Mouse (Mus musculus) heart, embryonic 16.5 days (tissue): ENCODE measurements around the gene Cpvl. TPM values are rescaled to one million over a fixed set of nuclear protein-coding genes. Genes with fewer than 3 reads are reported as not detected.

Experiments used
- ATAC-seq: fragments of 200-750 bp; cut with Nextera tagmentation; replicated peaks from 2 replicates; pipeline ENCODE4 v1.8.0; 2017; ENCODE audit warnings: moderate number of reproducible peaks; ENCODE audit not compliant: insufficient read depth, low FRiP score; ENCODE audit errors: extremely low read depth
- H3K27ac ChIP-seq: fragments of 300-500 bp; sonication (generic); 2 replicates; pipeline ENCODE4 v1.5.1; 2014; ENCODE audit warnings: mild to moderate bottlenecking, low read length, control low read depth, moderate library complexity
- H3K27me3 ChIP-seq: fragments of 300-500 bp; sonication (generic); 2 replicates; pipeline ENCODE4 v1.6.1; 2014; ENCODE audit warnings: low read length, mixed read lengths; ENCODE audit not compliant: control insufficient read depth, insufficient read depth
- H3K36me3 ChIP-seq: fragments of 300-500 bp; sonication (generic); 2 replicates; pipeline ENCODE4 v1.6.1; 2014; ENCODE audit not compliant: control insufficient read depth, insufficient read depth
- H3K4me1 ChIP-seq: fragments of 300-500 bp; sonication (generic); 2 replicates; pipeline ENCODE4 v1.6.1; 2014; ENCODE audit warnings: low read length, mixed read lengths; ENCODE audit not compliant: control insufficient read depth, insufficient read depth
- H3K4me2 ChIP-seq: fragments of 300-500 bp; sonication (generic); 2 replicates; pipeline ENCODE4 v1.6.1; 2014; ENCODE audit warnings: low read depth, mild to moderate bottlenecking, control low read depth, low read length
- H3K4me3 ChIP-seq: fragments of 300-500 bp; sonication (generic); 2 replicates; pipeline ENCODE4 v1.5.1; 2014; ENCODE audit warnings: mild to moderate bottlenecking, control low read depth, low read length
- H3K9ac ChIP-seq: fragments of 300-500 bp; sonication (generic); 2 replicates; pipeline ENCODE4 v1.6.1; 2014; ENCODE audit warnings: low read length, control low read depth
- H3K9me3 ChIP-seq: fragments of 300-500 bp; sonication (generic); replicated peaks from 2 replicates; pipeline ENCODE4 v1.6.1; 2016; ENCODE audit warnings: low read length; ENCODE audit not compliant: control insufficient read depth
- WGBS: fragments of 180-500 bp; shearing (Covaris S2); extraction: QIAGEN DNeasy Blood & Tissue Kit; methylation state at CpG from one replicate; pipeline ENCODE4 v1.1.7; 2014; 5-methylcytosine and 5-hydroxymethylcytosine counted together
- polyA plus RNA-seq: library from polyadenylated mRNA; unstranded; fragments of >200 nt; fragmentation: Nextera tagmentation; extraction: Ambion mirVana; gene quantifications from 2 replicates; pipeline ENCODE4 v1.2.1, GENCODE M21; 2015

Cpvl gene
- polyA plus RNA-seq, 1 experiment from 2014 or later = not detected

GRCm38 (mm10) chr6:54005302-54005701 lies 26.8 kb upstream of the Cpvl start:
- WGBS = 81% methylated on average over 4 of the region's 4 CpGs
- ATAC-seq = no peak
- peaks cover 5% of the 10 kb centered on the region; the same call in 1 of the 2 replicates for H3K4me1 ChIP-seq
- H3K27me3 ChIP-seq = no peaks in the 10 kb centered on the region
- H3K27ac ChIP-seq = no peak overlapping the region
- no peak overlapping the region for H3K9ac ChIP-seq
- H3K4me2 ChIP-seq = no peak overlapping the region
- peaks cover 4% of the 10 kb centered on the region; the same call in 1 of the 2 replicates for H3K9me3 ChIP-seq
- no peaks in the 10 kb centered on the region for H3K36me3 ChIP-seq
- H3K4me3 ChIP-seq = no peak overlapping the region

GRCm38 (mm10) chr6:53996226-53996955 lies 17.9 kb upstream of the Cpvl start:
- no peak overlapping the region for H3K27ac ChIP-seq
- H3K9me3 ChIP-seq = peaks cover 4% of the 10 kb centered on the region; the same call in 1 of the 2 replicates
- no peak overlapping the region for H3K4me2 ChIP-seq
- H3K4me1 ChIP-seq = no peaks in the 10 kb centered on the region
- WGBS = 84% methylated on average over 3 of the region's 3 CpGs
- no peaks in the 10 kb centered on the region for H3K27me3 ChIP-seq
- H3K4me3 ChIP-seq = no peak overlapping the region
- no peaks in the 10 kb centered on the region for H3K36me3 ChIP-seq
- no peak overlapping the region for H3K9ac ChIP-seq
- ATAC-seq = no peak

- WGBS = 36% methylated on average over 4 of the region's 4 CpGs
- H3K27ac ChIP-seq = no peak overlapping the region
Measured at GRCm38 (mm10) chr6:53995519-53995918, 17.0 kb upstream of the Cpvl start.

DNA sequence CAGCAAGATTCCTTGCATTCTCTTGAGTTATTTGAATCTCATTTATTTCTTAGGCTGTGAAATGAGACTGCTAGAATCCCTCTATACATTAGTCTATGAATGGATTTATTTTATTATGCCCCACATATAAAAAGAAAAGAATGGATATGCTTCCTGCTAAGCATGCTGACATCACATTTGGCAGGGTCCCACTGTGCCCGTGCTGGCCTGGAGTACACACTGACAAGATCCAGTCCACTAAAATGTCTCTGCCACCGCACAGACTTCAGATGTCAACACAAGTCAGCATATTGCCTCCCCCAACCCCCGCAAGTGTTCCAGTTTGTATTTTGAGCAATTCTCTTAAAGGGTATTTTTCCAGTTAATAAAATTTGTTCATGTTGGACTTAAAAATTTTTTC lies 13.9 kb upstream of the Cpvl start:
- no peak for ATAC-seq
- Histone ChIP-seq H3K4me1 (no peaks in the 10 kb centered on the region), H3K27ac (no peak overlapping the region), H3K9ac (no peak overlapping the region), H3K4me2 (no peak overlapping the region), H3K9me3 (no peaks in the 10 kb centered on the region), H3K27me3 (no peaks in the 10 kb centered on the region), H3K36me3 (no peaks in the 10 kb centered on the region), H3K4me3 (no peak overlapping the region)
- WGBS = 39% methylated on average over 3 of the region's 3 CpGs

More at GRCm38 (mm10) chr6:53995519-53995918, 17.0 kb upstream of the Cpvl start:
- H3K9me3 ChIP-seq = no peaks in the 10 kb centered on the region
- H3K4me3 ChIP-seq = no peak overlapping the region
- H3K27me3 ChIP-seq = no peaks in the 10 kb centered on the region
- H3K4me1 ChIP-seq = no peaks in the 10 kb centered on the region
- no peaks in the 10 kb centered on the region for H3K36me3 ChIP-seq
- H3K9ac ChIP-seq = no peak overlapping the region
- ATAC-seq = no peak
- H3K4me2 ChIP-seq = no peak overlapping the region

DNA sequence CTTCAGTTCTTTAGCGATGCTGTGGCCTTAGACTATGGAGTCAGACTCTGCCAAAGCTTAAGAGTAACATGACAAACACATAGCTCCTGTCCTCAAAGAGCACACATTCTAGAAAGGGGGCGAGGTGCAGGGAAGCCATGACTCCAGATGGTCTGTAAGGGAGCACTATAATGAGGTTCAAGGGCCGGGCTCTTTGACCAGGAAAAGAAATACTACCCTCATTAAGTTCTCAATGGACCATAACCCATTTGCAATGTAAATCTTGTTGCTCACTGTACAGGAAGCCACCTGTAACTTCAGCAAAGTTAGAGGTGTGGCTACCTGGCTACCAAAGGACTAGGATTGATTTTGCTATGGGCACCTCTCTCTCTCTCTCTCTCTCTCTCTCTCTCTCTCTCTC lies 8.8 kb upstream of the Cpvl start:
- Histone ChIP-seq H3K36me3 (no peaks in the 10 kb centered on the region), H3K27me3 (no peaks in the 10 kb centered on the region), H3K4me2 (no peak overlapping the region), H3K27ac (no peak overlapping the region), H3K9ac (no peak overlapping the region), H3K4me3 (no peak overlapping the region), H3K4me1 (0 out of 2 replicates have a peak, but pooled peaks cover 2% of the 10 kb centered on the region), H3K9me3 (no peaks in the 10 kb centered on the region)
- WGBS = 84% methylated on average over 3 of the region's 3 CpGs
- ATAC-seq = no peak

DNA sequence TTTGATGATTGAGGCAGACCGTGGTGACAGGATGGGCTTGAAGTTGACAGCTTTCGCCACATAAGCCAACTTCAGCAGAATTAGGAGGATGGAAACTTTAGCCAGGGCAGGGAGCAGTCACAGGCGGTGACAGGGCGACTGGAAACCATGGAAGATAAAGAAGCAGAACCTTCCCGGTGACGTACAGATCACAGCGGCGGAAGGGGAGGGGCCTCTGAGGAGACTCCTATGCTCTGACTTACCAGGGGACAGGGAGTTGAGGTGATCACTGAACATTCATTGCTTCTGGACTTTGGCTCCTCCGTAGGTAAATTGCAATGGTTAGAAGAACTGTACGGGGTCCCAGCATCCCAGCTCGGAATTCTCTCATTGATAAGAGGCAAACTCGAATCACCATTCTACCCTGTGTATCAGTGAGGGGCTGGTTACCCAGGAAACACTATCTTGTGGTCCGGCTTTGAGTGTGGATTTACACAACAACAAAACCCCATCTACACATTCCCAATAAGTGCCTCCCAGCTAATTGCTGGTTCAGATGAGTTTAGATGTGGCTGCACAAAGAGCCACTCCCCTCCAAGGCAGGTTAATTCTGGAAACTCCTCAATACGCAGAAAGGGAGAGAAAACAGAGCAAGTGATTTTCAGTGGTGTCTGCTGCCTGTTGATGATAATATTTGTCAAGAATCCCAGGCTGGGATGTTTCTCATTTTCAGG lies 8.0 kb upstream of the Cpvl start:
- peak; percentile 75; the same call in 1 of the 2 replicates for ATAC-seq
- peak overlapping the region; percentile 54 for H3K4me3 ChIP-seq
- peak overlapping the region; percentile 66 for H3K4me2 ChIP-seq

DNA sequence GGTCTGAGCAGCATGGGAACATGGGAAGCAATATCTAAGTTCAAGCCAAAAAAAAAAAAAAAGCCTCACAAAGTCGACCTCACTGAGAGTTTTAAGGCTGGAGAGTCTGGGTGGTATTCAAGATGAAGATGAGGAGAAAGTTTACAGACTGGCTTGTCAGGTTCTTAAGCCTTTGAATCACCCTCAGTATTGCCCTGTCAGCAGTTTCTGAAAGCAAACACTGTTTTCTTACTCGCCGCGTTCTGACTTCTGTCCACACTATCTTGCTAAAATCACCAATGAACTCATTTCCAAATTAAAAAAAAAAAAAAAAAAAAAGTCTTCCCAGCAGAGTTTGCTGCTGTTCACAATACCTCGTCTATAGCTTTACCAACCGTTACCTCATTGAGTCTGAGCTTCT lies 5.3 kb upstream of the Cpvl start:
- 67% methylated on average over 6 of the region's 6 CpGs for WGBS
- Histone ChIP-seq H3K9me3 (no peaks in the 10 kb centered on the region), H3K27me3 (no peaks in the 10 kb centered on the region), H3K4me2 (no peak overlapping the region), H3K9ac (no peak overlapping the region), H3K27ac (no peak overlapping the region), H3K4me3 (no peak overlapping the region), H3K36me3 (no peaks in the 10 kb centered on the region), H3K4me1 (0 out of 2 replicates have a peak, but pooled peaks cover 2% of the 10 kb centered on the region)
- no peak for ATAC-seq

More for the DNA sequence above, 8.0 kb upstream of the Cpvl start:
- Histone ChIP-seq H3K4me1 (0 out of 2 replicates have a peak, but pooled peaks cover 2% of the 10 kb centered on the region), H3K9ac (peak overlapping the region; percentile 58), H3K9me3 (no peaks in the 10 kb centered on the region), H3K27me3 (no peaks in the 10 kb centered on the region), H3K27ac (no peak overlapping the region), H3K36me3 (no peaks in the 10 kb centered on the region)
- 24% methylated on average over 14 of the region's 14 CpGs for WGBS

DNA sequence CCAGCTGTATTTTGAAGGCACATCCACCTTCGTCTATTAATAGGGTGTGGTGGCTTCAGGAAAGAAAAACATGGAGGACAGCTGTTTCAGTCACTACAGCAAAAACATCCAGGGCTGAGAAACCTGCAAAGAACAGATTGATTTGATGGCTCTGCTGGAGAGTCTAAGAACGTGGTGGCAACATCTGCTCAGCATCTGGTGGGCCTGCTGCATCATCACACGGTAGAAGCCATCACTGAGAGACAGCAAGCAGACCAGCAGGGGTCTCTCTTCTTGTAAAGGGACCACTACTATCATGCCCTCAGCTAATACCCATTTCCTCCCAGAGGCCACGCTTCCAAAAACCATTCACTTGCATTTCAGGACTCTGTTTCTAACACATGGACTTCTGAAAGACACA lies 4.1 kb upstream of the Cpvl start:
- H3K36me3 ChIP-seq = no peaks in the 10 kb centered on the region
- H3K9ac ChIP-seq = no peak overlapping the region
- H3K4me1 ChIP-seq = 0 out of 2 replicates have a peak, but pooled peaks cover 2% of the 10 kb centered on the region
- no peak overlapping the region for H3K4me3 ChIP-seq
- H3K27me3 ChIP-seq = no peaks in the 10 kb centered on the region
- no peaks in the 10 kb centered on the region for H3K9me3 ChIP-seq
- H3K4me2 ChIP-seq = no peak overlapping the region
- H3K27ac ChIP-seq = no peak overlapping the region
- WGBS = 50% methylated on average over 4 of the region's 4 CpGs
- ATAC-seq = no peak

- Histone ChIP-seq H3K36me3 (no peaks in the 10 kb centered on the region), H3K9ac (no peak overlapping the region), H3K4me1 (0 out of 2 replicates have a peak, but pooled peaks cover 2% of the 10 kb centered on the region), H3K27me3 (no peaks in the 10 kb centered on the region), H3K4me2 (no peak overlapping the region), H3K4me3 (no peak overlapping the region), H3K9me3 (no peaks in the 10 kb centered on the region), H3K27ac (no peak overlapping the region)
- 68% methylated on average over 9 of the region's 9 CpGs for WGBS
- ATAC-seq = no peak
Measured at GRCm38 (mm10) chr6:53982047-53982600, 3.7 kb upstream of the Cpvl start.
